Mouse (Mus musculus) left cerebral cortex, adult 8-10 months (tissue): ENCODE results near the gene Iqgap2. TPM values are rescaled to one million over a fixed set of nuclear protein-coding genes. Genes with fewer than 3 reads are reported as not detected.
A peak's percentile ranks its signal among the peaks of the same experiment; 100 is the strongest.

ENCODE experiments used
- DNase-seq, 2 experiments: peaks; one replicate each; pipeline ENCODE4 v3.0.0; 2022; ENCODE audit warnings: low spot score in 2 of 2
- total RNA-seq, 4 experiments: library from RNA; stranded (reverse); gene quantifications; 2 replicates each; pipeline ENCODE4 v1.2.4; 2022

Iqgap2 gene
- total RNA-seq, 4 experiments from 2014 or later = 11.3 to 14.8 (median 13.1) TPM

DNA sequence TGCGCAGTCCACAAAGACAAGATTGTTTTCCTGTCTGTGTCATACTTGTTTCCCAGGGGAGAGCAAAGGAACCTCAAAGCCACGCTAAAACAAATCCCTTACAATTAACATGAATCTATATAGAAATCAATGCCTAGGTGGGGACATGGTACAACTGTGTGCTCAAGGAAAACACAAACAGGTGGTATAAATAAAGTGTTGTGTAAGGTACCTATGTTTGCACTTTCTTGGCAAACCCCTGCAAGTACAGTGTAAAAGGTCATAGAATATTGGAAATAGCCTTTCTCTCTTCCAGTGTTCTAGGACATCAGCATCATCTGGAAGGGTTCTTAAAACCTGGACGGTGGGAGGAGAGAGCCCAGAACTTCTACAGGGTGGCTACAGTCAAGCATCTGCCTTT is 7.3 kb downstream of the Iqgap2 start:
- no peak for DNase-seq

DNA sequence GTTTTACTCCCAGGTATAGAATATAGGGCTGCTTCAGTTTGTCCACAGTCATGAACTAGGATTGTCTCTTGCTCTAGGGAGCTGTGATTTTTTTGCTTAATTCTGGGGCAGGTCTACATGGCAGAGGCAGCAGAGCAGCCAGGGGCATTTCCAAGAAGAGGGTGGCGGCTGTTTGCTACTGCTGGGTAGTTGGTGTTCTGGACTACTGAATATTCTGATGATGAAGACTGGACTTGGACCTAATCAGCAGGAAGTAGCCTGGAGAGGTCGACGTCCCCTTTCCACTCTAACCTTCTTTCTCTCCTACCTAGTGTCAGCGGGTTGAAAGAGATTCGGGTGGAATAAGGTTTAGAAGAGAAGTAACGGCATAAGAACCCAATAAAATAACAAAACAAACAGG is 9.7 kb downstream of the Iqgap2 start:
- DNase-seq = no peak

DNA sequence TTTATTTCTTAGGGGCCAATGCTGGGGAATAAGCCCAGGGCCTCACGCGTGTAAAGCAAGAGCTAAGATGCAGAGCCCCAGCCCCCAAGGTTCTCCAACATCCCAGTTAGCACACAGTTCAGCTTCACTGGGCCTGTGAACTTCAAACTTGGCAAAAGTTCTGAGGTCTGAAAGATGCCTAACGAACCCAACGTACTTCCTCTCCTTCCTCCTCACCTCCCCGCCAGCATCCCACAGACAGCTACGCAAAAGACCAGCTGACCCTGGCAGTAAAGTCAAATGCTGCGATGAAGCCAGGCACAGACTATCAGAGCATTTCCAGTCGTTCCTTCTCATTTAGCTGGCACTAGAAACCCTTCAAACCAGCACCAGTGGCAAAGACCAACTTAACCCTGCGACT is 10.3 kb downstream of the Iqgap2 start:
- DNase-seq = no peak

DNA sequence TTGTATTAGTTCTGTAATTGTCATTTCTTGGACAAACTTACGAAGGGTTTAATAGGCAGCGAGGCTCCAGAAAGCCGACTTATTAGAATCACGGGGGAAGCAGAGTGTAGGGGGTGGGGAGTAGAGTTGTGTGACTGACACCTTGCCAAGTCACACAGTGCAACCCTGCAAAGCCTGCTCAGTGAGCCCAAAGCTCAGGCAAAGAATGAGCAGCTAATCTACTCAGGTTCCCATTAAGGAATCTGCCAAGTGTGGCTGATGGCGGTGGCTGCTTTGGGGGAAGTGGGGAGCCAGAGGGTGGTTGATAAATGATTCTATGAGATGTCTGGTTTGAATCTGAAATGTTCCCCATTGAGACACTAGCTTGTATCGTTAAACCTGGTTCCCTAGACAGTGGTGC is 11.1 kb downstream of the Iqgap2 start:
- DNase-seq = no peak

DNA sequence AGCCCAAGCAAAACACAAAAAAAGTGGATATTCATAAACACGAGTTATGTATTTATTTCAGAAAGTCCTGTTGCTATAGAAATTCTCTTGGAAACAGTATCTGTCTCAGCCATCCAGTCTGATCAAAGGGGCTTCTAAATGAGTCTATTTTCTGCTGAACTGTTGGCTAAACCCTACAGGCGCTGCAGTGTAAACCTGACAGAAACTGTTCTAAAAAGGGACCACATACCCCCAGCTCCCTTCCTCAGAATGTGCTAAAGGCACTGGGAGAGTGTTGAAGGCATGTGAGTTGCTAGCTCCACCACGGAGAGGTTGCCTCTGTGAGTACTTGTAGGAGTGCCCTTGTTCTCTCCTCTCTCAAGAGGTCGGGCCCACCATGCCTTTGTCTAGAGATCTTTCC is 19.7 kb downstream of the Iqgap2 start:
- no peak for DNase-seq

DNA sequence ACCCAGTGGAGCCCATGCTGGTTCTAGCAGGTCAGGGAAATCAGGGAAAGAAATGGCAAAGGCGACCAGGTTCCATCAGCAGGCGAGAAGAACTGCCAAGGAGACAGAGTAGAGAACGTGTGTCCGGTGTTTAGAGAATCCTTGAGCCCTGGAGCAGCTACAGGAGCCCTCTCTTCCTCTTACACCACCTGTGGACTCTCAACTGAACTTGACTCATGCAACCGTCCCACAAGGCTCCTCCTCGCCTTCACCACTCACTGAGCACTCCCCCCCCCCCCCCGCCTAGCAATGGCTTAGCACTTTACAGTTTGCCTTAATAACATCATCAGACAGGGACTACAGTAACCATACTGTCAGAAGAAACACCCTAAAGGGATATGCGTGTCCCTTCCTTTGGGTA is 21.1 kb downstream of the Iqgap2 start:
- no peak for DNase-seq

DNA sequence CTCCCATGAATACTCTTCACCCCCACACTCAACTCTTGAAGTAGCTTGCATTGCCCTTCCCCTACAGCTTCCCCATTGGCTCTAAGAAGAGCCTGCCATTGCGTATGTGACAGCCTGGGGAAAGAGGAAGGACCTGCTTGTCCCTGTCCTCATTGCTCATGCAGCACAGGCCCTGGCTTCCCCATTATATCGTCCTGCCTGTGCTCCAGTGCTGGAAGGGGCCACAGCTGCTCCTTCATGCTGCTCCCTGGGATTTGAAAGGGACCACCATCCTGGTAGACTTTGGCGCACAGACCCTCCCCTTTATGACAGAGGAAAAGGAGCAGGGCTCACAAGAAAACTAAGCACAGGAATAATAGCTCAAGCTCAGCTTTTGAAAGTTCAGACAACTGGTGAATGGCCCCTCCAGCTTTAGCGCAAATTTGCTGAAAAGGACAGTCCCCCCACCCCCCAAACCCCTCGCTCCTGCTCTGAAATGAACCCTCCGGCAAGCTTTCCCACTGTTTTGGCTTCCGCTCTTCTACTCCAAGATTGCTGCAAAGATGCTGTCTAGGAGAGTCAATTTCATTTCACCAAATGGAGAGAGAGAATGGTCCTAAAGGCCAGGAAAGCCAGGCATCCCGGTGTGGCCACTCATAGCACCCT is 22.7 kb downstream of the Iqgap2 start:
- DNase-seq = no peak

DNA sequence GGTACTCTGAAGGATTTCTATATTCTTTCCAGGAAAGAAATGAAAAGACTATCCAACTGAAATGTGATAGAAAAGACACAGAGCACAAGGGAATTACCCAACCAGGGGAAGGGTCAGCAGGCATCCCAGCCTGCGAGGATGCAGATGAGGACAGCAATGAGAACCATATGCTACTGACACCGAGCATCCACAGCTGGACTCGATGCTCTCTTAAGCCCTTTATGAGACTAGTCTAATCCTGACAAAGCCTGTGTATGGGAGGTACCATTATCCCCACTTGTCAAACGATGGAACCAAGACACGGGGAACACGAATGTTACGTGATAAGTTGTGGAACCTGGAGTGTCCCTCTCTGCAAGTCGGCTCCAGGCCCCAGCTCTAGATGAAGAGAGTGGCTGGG is 29.5 kb downstream of the Iqgap2 start:
- DNase-seq = no peak

DNA sequence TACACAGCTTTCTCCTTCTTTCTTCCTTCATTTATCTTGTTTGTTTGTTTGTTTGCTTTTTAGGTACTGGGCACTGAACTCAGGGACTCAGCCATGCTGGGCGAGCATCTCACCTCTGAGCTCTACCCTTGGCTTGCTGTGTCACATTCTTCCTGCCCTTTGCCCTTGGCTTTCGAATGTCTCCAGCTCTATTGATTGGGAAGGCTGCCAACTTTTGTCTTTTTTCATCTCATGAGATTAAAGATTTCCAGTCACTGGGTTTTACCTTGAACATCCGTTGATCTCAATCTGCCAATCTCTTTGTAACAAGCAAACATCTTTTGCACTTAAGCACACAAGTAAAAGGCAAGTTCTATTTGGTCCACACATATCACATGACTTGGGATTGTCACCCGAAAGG is 32.5 kb downstream of the Iqgap2 start:
- DNase-seq = no peak

DNA sequence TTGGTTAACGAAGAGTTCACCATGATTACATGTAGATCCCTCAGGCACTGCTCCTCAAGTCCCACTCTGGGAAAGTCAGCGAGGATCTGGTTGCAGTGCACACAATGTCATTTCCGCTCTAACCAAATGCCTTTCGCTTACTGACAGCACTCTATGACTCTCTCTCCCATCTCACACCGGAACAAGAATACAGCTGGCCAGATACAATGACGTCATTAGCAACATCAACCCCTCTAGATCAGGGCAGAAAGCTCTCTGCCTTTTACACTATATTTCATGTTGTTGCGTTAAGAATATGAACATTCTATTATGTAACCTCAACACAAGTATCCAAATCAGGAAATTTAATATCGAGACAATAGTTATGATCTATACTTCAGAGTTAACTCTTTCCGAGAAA is 32.9 kb downstream of the Iqgap2 start:
- no peak for DNase-seq

DNA sequence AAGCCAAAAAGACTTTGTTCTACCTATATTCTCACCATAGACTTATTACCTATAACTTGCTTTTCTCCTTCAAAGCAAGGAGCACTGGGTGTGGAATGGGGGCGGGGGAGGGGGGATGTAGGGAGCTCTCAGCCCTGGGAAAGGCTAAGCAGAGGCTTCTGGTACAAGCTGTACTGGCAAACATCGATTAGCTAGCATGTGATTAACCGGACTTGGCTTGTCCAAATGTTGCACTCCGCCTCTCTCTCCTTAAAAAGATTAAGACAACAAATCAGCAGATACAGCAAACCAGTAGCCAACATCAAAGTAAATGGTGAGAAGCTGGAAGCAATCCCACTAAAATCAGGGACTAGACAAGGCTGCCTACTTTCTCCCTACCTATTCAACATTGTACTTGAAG is 36.2 kb downstream of the Iqgap2 start:
- DNase-seq = no peak

DNA sequence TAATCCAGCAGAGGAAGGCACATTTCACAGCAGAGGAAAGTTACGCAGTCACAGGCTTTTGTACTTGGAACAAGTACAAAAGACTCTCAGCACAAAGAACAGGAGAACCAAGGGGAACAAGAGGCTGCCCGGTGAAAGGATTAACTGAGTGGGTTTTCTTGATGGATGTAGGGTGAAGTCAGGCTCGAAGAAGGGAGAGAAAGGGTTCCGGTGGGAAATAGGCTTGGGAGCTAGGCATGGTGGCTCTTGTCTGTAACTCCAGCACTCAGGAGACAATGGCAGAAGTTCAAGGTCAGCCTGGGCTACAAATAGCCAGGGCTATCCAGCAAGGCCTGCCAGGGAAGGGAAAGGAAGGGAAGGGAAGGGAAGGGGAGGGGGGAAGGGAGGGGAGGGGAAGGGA is 40.1 kb downstream of the Iqgap2 start:
- no peak for DNase-seq

DNA sequence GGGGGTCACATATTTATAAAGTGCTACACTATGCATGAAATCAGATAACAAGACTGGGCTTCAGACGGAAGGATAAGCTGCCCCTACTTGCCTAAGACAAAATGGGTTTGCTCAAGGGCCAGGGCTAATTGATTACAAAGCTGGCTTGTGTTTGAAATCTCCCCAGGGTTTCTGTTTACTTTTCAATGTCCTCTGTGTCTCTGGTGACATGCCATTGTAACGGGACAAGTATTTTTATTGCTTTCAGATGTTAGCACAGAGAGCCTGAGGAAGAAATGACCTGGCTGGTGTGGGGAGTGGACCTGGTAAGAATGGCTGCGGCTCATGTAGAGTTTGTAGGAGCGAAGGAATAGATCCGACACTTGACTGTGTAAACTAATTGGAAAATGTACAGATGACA is 41.3 kb downstream of the Iqgap2 start:
- DNase-seq = no peak

DNA sequence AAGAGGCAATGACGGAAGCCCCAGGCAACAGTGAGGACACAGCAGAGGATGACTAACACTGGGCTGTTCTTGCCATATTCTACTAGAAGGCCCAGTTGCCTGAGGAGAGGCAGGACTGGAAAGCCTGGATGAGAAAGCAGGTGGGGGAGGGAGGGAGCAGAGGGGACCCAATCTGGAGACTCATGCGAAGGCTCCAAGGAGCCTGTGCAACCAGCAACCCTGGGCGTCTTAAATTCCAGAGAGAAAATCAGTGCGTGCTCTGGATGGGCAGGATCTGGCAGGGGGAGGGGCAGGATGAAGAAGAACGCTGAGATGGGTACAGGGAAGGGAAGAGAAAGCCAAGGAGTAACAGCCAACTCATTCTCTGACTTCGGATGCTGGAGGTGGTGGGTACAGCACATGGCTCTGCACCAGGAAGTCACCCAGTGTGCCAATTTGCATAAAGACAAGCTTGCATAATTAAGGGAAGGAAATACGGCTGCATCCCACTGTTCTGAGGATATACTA is 42.2 kb downstream of the Iqgap2 start:
- DNase-seq = peak in 1 of 2 experiments; percentile 54

DNA sequence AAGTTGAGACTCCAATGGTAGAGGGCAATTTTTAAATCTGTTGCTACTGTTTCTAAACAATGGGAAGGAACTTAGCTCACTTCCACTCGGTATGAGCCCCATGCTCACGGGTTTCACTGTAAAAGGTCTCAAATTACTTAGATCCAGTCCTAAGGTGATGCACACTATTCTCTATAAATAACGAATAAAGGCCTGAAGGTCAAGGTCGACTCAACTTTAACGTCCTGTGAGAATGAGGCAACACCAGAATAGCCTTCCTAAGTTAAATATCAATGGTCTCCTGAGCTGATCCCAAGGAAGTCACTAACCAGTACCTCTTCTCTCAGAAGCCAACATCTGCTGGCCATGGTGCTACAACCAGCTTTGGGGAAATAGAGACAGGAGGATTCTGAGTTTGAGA is 45.4 kb downstream of the Iqgap2 start:
- DNase-seq = no peak

DNA sequence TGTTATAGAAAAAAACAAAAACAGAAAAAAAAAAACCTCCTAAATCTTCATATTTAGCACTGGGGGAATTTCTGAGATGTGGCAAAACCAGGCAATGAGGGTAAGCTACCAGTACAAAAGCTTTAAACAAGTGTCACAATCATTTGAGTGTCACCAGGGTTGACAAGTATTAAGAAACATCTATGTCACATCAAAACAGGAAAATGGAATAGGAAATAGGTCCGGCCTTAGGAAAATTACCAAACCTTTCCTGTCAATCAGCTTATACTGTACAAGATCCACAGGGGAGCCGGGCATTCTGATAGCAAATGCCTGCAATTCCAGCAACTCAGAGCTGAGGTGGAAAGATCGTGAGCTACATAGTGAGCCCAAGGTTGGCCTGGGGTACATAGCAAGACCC is 46.8 kb downstream of the Iqgap2 start:
- no peak for DNase-seq

DNA sequence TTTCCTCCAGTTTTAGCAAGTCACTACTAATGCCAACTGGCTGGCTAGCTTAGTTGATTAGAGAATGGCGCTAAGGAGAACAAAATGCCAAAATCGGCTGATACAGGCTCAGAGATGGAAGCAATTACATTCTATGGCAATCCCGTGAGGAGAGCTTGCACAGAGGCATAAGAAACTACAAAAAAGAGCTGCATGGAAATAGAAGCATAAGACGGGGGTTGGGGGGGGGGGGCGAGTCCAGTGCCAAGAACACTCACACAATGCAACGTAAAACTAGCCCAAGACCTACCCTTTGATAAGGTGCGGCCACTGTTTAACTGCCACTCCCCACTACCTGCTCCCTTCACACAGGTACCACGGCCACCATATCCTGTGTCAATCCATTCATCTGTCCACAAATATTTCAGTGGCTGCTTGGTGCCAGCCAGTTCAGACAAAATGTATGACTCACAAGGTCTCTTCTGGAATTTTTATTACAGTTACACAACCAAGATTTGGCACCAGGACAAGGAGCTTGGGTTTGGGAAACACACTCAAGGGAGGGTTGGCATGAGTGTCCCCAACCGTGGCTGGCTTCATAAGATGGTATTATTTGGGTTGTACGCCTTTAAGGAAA is 48.2 kb downstream of the Iqgap2 start:
- DNase-seq = no peak

DNA sequence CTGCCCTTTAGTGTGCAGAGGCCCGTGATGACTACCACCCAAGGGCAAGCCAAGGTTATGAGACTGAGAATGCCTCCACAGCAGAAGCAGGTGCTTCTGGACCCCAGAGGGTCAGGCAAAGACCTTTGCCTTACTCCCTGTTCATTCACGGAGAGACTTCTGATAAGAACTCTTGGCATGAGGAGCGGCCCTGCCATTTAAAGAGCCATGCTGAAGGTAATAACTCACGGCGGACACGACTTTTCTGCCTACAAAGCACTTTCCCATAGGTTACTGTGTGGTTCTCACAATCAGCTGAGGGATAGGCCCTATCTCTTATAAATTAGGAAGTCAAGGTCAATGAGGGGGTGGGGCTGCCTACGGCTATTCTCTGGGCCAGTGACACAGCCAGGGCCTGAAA is 48.9 kb downstream of the Iqgap2 start:
- DNase-seq = no peak

DNA sequence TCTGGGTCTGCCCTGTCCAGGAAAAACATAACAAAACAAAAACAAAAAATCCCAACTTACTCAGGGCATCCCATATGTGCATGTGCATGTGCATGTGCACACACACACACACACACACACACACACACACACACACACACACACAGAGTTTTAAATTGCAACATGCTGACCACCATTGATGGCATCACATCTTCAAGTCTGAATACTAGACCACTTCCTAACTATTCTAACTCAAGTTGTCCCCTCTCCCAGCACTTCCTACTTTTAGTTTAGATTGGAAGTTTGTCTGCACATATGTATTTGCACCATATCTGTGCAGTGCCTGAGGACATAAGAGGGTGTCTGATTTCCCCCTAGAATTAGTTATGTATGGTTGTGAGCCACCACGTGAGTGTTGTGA is 49.8 kb downstream of the Iqgap2 start:
- DNase-seq = no peak

DNA sequence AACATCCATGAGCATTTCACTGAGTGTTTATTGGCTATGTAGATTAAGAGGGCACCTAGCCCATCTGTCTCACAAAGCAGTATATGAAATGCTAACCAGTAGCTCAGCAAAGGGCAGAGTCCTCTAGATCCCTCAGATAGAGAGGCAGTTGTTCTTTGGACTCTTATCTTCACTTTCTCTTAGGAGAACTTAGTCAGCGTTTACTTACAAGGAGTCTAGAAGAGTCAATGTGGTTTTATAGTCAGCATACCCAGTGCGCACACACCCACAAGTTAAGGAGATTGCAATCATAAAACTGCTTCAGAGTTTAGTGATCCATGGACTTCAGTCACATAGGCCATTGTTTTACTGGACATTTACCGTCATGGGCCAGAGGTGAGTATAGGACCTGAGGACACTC is 54.8 kb downstream of the Iqgap2 start:
- DNase-seq = no peak

DNA sequence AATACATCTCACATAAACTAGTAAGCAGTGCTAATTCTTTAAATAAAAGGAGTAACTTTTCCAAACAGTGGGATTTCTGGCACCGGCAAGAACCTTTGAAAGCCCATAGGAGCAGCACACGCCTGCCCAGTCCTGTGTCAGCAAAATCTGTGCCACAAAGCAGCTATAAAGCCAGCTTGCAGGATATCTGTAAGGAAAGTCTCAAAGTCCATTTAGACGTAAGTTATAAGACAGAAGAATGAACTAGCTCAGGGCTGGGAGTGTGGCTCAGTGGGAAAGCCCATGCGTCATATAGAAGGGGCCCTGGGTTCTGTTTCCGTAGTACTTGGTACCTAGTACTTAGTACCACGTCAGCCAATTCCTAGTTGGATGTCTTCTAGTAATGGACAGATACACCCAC is 58.2 kb downstream of the Iqgap2 start:
- DNase-seq = no peak

DNA sequence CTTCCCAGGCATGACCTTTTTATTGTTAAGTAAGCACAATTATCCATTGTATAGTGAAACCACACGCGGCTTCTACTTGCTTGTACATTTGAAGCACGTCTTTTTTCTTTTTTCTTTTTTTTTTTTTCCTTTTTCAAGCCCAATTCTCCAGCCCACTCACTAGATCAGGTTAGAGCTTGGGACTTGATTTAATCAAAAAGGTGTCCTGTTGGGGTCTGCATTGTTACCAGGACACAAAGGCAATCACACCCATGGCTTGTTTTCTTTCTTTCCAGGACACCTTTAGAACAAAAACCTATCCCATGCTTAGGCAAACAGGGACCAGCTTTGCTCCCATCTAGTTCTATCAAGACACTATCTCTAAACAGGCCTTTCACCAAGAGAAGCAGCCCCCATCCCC is 59.0 kb downstream of the Iqgap2 start:
- DNase-seq = no peak

DNA sequence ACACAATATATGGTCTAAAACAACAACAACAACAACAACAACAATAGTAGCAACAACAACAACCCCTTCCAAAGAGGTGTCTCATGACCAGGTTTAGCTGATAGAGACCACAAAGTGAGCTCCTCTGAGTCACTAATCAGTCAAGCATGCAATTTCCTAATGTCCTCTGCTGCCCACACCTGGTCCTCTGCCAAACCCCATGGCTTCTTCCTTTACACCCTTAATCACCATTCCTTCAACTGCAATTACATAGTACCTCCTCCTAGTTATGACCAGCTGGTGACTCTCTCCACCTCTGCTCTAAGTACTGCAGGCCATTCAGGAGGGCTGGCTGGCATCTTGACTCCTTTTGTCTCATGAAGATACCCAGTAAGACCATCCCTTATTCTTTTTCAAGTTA is 60.0 kb downstream of the Iqgap2 start:
- DNase-seq = no peak
